Mouse (Mus musculus): Measurements from ENCODE around the gene Ckmt1. TPM values are rescaled to one million over a fixed set of nuclear protein-coding genes. Genes with fewer than 3 reads are reported as not detected.
"Not testable (repeated sequence)": the region's sequence is repeated elsewhere in the genome, so short reads cannot be mapped to it uniquely, and the experiment has no call there.

Gene Ckmt1
- polyA plus RNA-seq, 1 experiment, result 49.9 TPM

- TF ChIP-seq POLR2A (IDR thresholded peaks at IDR 0.05; ENCODE audit: borderline replicate concordance, extremely low read depth, insufficient read depth, insufficient read length, poor library complexity, severe bottlenecking), result no peak
- TF ChIP-seq CTCF (IDR thresholded peaks at IDR 0.05; ENCODE audit: borderline replicate concordance, extremely low read depth, insufficient read depth, insufficient read length), result no peak
- DNase-seq (ENCODE audit: low read depth), result peak; percentile 65
Observed at GRCm38 (mm10) chr2:121358381-121358780, 867 bp downstream of the Ckmt1 start.

GRCm38 (mm10) chr2:121359461-121359860 is 1.9 kb downstream of the Ckmt1 start:
- DNase-seq (ENCODE audit: low read depth), result no peak
- TF ChIP-seq POLR2A (IDR thresholded peaks at IDR 0.05; ENCODE audit: borderline replicate concordance, extremely low read depth, insufficient read depth, insufficient read length, poor library complexity, severe bottlenecking), result no peak
- TF ChIP-seq CTCF (IDR thresholded peaks at IDR 0.05; ENCODE audit: borderline replicate concordance, extremely low read depth, insufficient read depth, insufficient read length), result no peak

GRCm38 (mm10) chr2:121363656-121364055 is 6.1 kb downstream of the Ckmt1 start:
- no peak for DNase-seq (ENCODE audit: low read depth)
- TF ChIP-seq POLR2A (IDR thresholded peaks at IDR 0.05; ENCODE audit: borderline replicate concordance, extremely low read depth, insufficient read depth, insufficient read length, poor library complexity, severe bottlenecking), result no peak
- no peak for TF ChIP-seq CTCF (IDR thresholded peaks at IDR 0.05; ENCODE audit: borderline replicate concordance, extremely low read depth, insufficient read depth, insufficient read length)

- DNase-seq (ENCODE audit: low read depth), result peak; percentile 60
- no peak for TF ChIP-seq POLR2A (IDR thresholded peaks at IDR 0.05; ENCODE audit: borderline replicate concordance, extremely low read depth, insufficient read depth, insufficient read length, poor library complexity, severe bottlenecking)
- no peak for TF ChIP-seq CTCF (IDR thresholded peaks at IDR 0.05; ENCODE audit: borderline replicate concordance, extremely low read depth, insufficient read depth, insufficient read length)
Observed at GRCm38 (mm10) chr2:121368831-121369230, 11.3 kb downstream of the Ckmt1 start.

GRCm38 (mm10) chr2:121370921-121371320 is 13.4 kb downstream of the Ckmt1 start:
- DNase-seq (ENCODE audit: low read depth), result no peak
- no peak for TF ChIP-seq CTCF (IDR thresholded peaks at IDR 0.05; ENCODE audit: borderline replicate concordance, extremely low read depth, insufficient read depth, insufficient read length)
- no peak for TF ChIP-seq POLR2A (IDR thresholded peaks at IDR 0.05; ENCODE audit: borderline replicate concordance, extremely low read depth, insufficient read depth, insufficient read length, poor library complexity, severe bottlenecking)

GRCm38 (mm10) chr2:121372266-121372665 is 14.8 kb downstream of the Ckmt1 start:
- no peak for TF ChIP-seq CTCF (IDR thresholded peaks at IDR 0.05; ENCODE audit: borderline replicate concordance, extremely low read depth, insufficient read depth, insufficient read length)
- TF ChIP-seq POLR2A (IDR thresholded peaks at IDR 0.05; ENCODE audit: borderline replicate concordance, extremely low read depth, insufficient read depth, insufficient read length, poor library complexity, severe bottlenecking), result no peak

GRCm38 (mm10) chr2:121374766-121375165 is 17.3 kb downstream of the Ckmt1 start:
- TF ChIP-seq POLR2A (IDR thresholded peaks at IDR 0.05; ENCODE audit: borderline replicate concordance, extremely low read depth, insufficient read depth, insufficient read length, poor library complexity, severe bottlenecking) (no peak), CTCF (IDR thresholded peaks at IDR 0.05; ENCODE audit: borderline replicate concordance, extremely low read depth, insufficient read depth, insufficient read length) (no peak)
- DNase-seq (ENCODE audit: low read depth), result no peak

More at GRCm38 (mm10) chr2:121372266-121372665, 14.8 kb downstream of the Ckmt1 start:
- no peak for DNase-seq (ENCODE audit: low read depth)

GRCm38 (mm10) chr2:121386961-121387575 is 29.6 kb downstream of the Ckmt1 start, which contains the start of gene Strc:
TSS of gene Strc (minus strand) at chr2:121387168.
- DNase-seq (ENCODE audit: low read depth), result not testable (repeated sequence)

GRCm38 (mm10) chr2:121396624-121397023 is 39.1 kb downstream of the Ckmt1 start:
- TF ChIP-seq CTCF (IDR thresholded peaks at IDR 0.05; ENCODE audit: borderline replicate concordance, extremely low read depth, insufficient read depth, insufficient read length) (peak; percentile 79; the same call in 1 of the 2 replicates), POLR2A (IDR thresholded peaks at IDR 0.05; ENCODE audit: borderline replicate concordance, extremely low read depth, insufficient read depth, insufficient read length, poor library complexity, severe bottlenecking) (no peak)
- peak; percentile 92 for DNase-seq (ENCODE audit: low read depth)

- DNase-seq (ENCODE audit: low read depth), result no peak
- no peak for TF ChIP-seq POLR2A (IDR thresholded peaks at IDR 0.05; ENCODE audit: borderline replicate concordance, extremely low read depth, insufficient read depth, insufficient read length, poor library complexity, severe bottlenecking)
- no peak for TF ChIP-seq CTCF (IDR thresholded peaks at IDR 0.05; ENCODE audit: borderline replicate concordance, extremely low read depth, insufficient read depth, insufficient read length)
Observed at GRCm38 (mm10) chr2:121403296-121403695, 45.8 kb downstream of the Ckmt1 start.

GRCm38 (mm10) chr2:121408160-121408559 is 50.6 kb downstream of the Ckmt1 start:
- TF ChIP-seq CTCF (IDR thresholded peaks at IDR 0.05; ENCODE audit: borderline replicate concordance, extremely low read depth, insufficient read depth, insufficient read length), result peak; percentile 41; the same call in 1 of the 2 replicates
- TF ChIP-seq POLR2A (IDR thresholded peaks at IDR 0.05; ENCODE audit: borderline replicate concordance, extremely low read depth, insufficient read depth, insufficient read length, poor library complexity, severe bottlenecking), result no peak
- DNase-seq (ENCODE audit: low read depth), result peak; percentile 2

- DNase-seq (ENCODE audit: low read depth), result no peak
- no peak for TF ChIP-seq POLR2A (IDR thresholded peaks at IDR 0.05; ENCODE audit: borderline replicate concordance, extremely low read depth, insufficient read depth, insufficient read length, poor library complexity, severe bottlenecking)
- no peak for TF ChIP-seq CTCF (IDR thresholded peaks at IDR 0.05; ENCODE audit: borderline replicate concordance, extremely low read depth, insufficient read depth, insufficient read length)
Observed at GRCm38 (mm10) chr2:121412843-121413386, 55.4 kb downstream of the Ckmt1 start.

Other genes starting within 250 kb of the Ckmt1 start
- 0.04 and 0.05 TPM in 2 replicates for gene Tgm7, start 247.9 kb upstream of the Ckmt1 start, polyA plus RNA-seq (2012; rRNA removed)
- 22.8 and 24.2 TPM in 2 replicates for gene Adal, start 217.3 kb upstream of the Ckmt1 start, polyA plus RNA-seq (2012; rRNA removed)
- gene Lcmt2, start 217.1 kb upstream of the Ckmt1 start, polyA plus RNA-seq (2012; rRNA removed), result 11.5 and 12.9 TPM in 2 replicates
- gene Tubgcp4, start 187.1 kb upstream of the Ckmt1 start, polyA plus RNA-seq (2012; rRNA removed), result 50.9 and 67.7 TPM in 2 replicates
- gene Zscan29, start 186.6 kb upstream of the Ckmt1 start, polyA plus RNA-seq (2012; rRNA removed), result 4.9 and 6.3 TPM in 2 replicates
- 142 and 175 TPM in 2 replicates for gene Trp53bp1, start 86.3 kb upstream of the Ckmt1 start, polyA plus RNA-seq (2012; rRNA removed)
- 13.7 and 23.4 TPM in 2 replicates for gene Map1a, start 68.1 kb upstream of the Ckmt1 start, polyA plus RNA-seq (2012; rRNA removed)
- 22.1 and 25.8 TPM in 2 replicates for gene Ppip5k1, start 2.3 kb upstream of the Ckmt1 start, polyA plus RNA-seq (2012; rRNA removed)
- 0.04 TPM in 1 of 2 replicates, not detected in the other for gene Strc, start 29.5 kb downstream of the Ckmt1 start, polyA plus RNA-seq (2012; rRNA removed)
- gene Pdia3, start 56.1 kb downstream of the Ckmt1 start, polyA plus RNA-seq (2012; rRNA removed), result 168 and 174 TPM in 2 replicates
- 6.6 and 6.8 TPM in 2 replicates for gene Catsper2, start 56.1 kb downstream of the Ckmt1 start, polyA plus RNA-seq (2012; rRNA removed)
- gene Ell3, start 86.6 kb downstream of the Ckmt1 start, polyA plus RNA-seq (2012; rRNA removed), result 0.25 and 0.26 TPM in 2 replicates
- 296 and 465 TPM in 2 replicates for gene Serf2, start 91.5 kb downstream of the Ckmt1 start, polyA plus RNA-seq (2012; rRNA removed)
- gene Hypk, start 95.6 kb downstream of the Ckmt1 start, polyA plus RNA-seq (2012; rRNA removed), result 31.6 and 32.1 TPM in 2 replicates
- 4.8 and 7.9 TPM in 2 replicates for gene Serinc4, start 99.1 kb downstream of the Ckmt1 start, polyA plus RNA-seq (2012; rRNA removed)
- 17.2 and 28.0 TPM in 2 replicates for gene Mfap1b, start 116.4 kb downstream of the Ckmt1 start, polyA plus RNA-seq (2012; rRNA removed)
- 10.8 and 18.4 TPM in 2 replicates for gene Mfap1a, start 149.0 kb downstream of the Ckmt1 start, polyA plus RNA-seq (2012; rRNA removed)
- gene Wdr76, start 149.0 kb downstream of the Ckmt1 start, polyA plus RNA-seq (2012; rRNA removed), result 7.7 and 10.6 TPM in 2 replicates